In genomic region chr3:68493586-68494295, GRCm38 (mm10) we compare ENCODE assay signal across 8 mouse cellular contexts.
A peak's percentile ranks its signal among the peaks of the same experiment; 100 is the strongest.
DNase-seq lines count a peak whose midpoint lies in the region; ATAC-seq lines count a peak whose summit lies in the region.

No protein-coding gene starts in this region.

- peak overlapping the region; percentile 60 for H3K9ac ChIP-seq in embryonic facial prominence, embryonic 11.5 days (replicated peaks; ENCODE audit: low read length)
- H3K9ac ChIP-seq in intestine, embryonic 15.5 days, result peak overlapping the region; percentile 74

- peak overlapping the region; percentile 97 for H3K4me2 ChIP-seq in embryonic facial prominence, embryonic 11.5 days (ENCODE audit: low read depth, low read length)
- peak overlapping the region; percentile 98 for H3K4me2 ChIP-seq in intestine, embryonic 15.5 days (replicated peaks)

- intact Hi-C loops in left cerebral cortex, postnatal 25 days (cut with DNase I), result loop anchor here (2.0 to 10.0 kb wide), 2 partner anchors 49 to 129 kb away; no protein-coding TSS in a partner anchor

- H3K4me3 ChIP-seq in embryonic facial prominence, embryonic 11.5 days (ENCODE audit: low read depth, low read length), result peak overlapping the region; percentile 54
- peak overlapping the region; percentile 68 for H3K4me3 ChIP-seq in intestine, embryonic 15.5 days (replicated peaks)

- under 1% methylated on average over 66 of the region's 70 CpGs for WGBS in embryonic facial prominence, embryonic 11.5 days
- under 1% methylated on average over 65 of the region's 70 CpGs for WGBS in intestine, embryonic 15.5 days

- no peaks in the 10 kb centered on the region for H3K9me3 ChIP-seq in embryonic facial prominence, embryonic 11.5 days (replicated peaks; ENCODE audit: control insufficient read depth, low read length)
- no peaks in the 10 kb centered on the region for H3K9me3 ChIP-seq in intestine, embryonic 15.5 days

- no peaks in the 10 kb centered on the region for H3K4me1 ChIP-seq in embryonic facial prominence, embryonic 11.5 days (ENCODE audit: control insufficient read depth, insufficient read depth, low read length)
- H3K4me1 ChIP-seq in intestine, embryonic 15.5 days (replicated peaks), result peaks cover 13% of the 10 kb centered on the region; the same call in 1 of the 2 replicates

- no peaks in the 10 kb centered on the region for H3K36me3 ChIP-seq in embryonic facial prominence, embryonic 11.5 days (replicated peaks; ENCODE audit: control insufficient read depth, insufficient read depth, low read depth, low read length)
- H3K36me3 ChIP-seq in intestine, embryonic 15.5 days, result no peaks in the 10 kb centered on the region

- ATAC-seq in embryonic facial prominence, embryonic 11.5 days (replicated peaks; ENCODE audit: insufficient number of reproducible peaks, low FRiP score, low TSS enrichment, low read depth), result peak; percentile 77
- peak; percentile 87 for ATAC-seq in intestine, embryonic 15.5 days
- ATAC-seq in megakaryocyte progenitor cell, adult 5-6 weeks (replicated peaks; ENCODE audit: poor library complexity), result peak; percentile 29
- ATAC-seq in monocyte, adult 5-6 weeks (replicated peaks; ENCODE audit: insufficient number of reproducible peaks, low FRiP score, low TSS enrichment, poor library complexity, severe bottlenecking), result no peak

- peak overlapping the region; percentile 61 for H3K27ac ChIP-seq in embryonic facial prominence, embryonic 11.5 days (replicated peaks; ENCODE audit: low read depth, low read length)
- peak overlapping the region; percentile 95 for H3K27ac ChIP-seq in intestine, embryonic 15.5 days

- H3K27me3 ChIP-seq in embryonic facial prominence, embryonic 11.5 days (ENCODE audit: control insufficient read depth, insufficient read depth, low read length), result no peaks in the 10 kb centered on the region; the same call in 1 of the 2 replicates
- H3K27me3 ChIP-seq in intestine, embryonic 15.5 days (replicated peaks), result no peaks in the 10 kb centered on the region

- peak; percentile 83 for DNase-seq in adrenal gland, postnatal 14 days
- DNase-seq in embryonic facial prominence, embryonic 11.5 days (ENCODE audit: low spot score), result peak; percentile 88
- peak; percentile 46 to 54 for DNase-seq in gastrocnemius, postnatal 4 days (ENCODE audit: low spot score in 2 of 2)
- DNase-seq in left cerebral cortex, postnatal 25 days (ENCODE audit: low spot score in 2 of 2), result peak; percentile 74 to 78
- DNase-seq in right cerebral cortex, postnatal 4 days, result peak; percentile 76
